Mouse (Mus musculus): ENCODE measurements at regions not wholly inside any gene's neighbourhood (a gene's known extent, or its start where the extent isn't known, plus 50 kb on each side); places are given as distances from the start of the nearest gene placed in this dataset.

DNA sequence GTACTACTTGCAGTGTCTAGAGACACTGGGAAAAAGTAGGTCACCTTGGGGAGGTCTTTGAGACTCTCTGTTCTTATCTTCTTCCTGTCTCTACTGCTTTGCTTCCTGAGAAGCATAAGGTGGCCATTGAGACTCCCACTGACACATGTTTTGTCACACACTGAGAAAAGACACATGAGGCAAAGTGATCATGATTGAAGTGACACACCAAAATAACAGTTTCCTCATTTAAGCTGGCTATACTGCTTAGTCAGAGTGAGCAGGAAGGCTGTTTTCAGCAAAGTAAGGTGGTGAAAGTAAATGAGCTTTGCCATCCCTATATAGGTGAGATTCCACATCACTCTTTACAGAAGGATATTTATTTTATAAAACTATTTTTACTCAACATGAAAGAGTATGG lies 63.8 kb upstream of the Epha5 start:
- no peak for DNase-seq (ENCODE audit: extremely low spot score, low read depth, low spot score)

All from hindlimb bud, embryonic 11.5 days (tissue).